Mouse (Mus musculus): ENCODE results near the gene Rbsn. TPM values are rescaled to one million over a fixed set of nuclear protein-coding genes. Genes with fewer than 3 reads are reported as not detected.

The Rbsn gene
- total RNA-seq, 2 experiments from 2014 or later, result 13.6 to 14.9 TPM

DNA sequence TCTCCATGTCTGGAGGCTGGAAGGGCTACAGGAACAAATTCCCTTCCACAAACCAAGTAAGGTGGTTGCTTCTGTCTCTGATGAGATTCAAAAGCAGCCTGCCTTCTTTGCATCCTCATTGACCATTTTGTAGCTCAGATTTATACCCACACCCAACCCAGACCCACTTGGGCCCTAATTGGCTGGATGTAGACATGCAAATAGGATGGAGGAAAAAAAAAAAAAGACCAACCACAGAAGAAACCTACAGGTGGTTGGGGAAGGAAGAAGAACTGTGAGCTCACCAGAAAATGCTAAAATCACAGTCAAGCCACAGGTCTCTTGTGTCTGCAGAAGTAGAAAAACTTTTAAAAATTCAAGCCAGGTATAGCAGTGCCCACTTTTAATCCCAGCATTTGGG, 14.4 kb upstream of the Rbsn start:
- no peak for TF ChIP-seq CTCF (IDR thresholded peaks at IDR 0.05)
- no peak for DNase-seq
- Histone ChIP-seq H3K4me3 (no peak overlapping the region), H3K27ac (no peak overlapping the region)
- intact Hi-C loops (cut with DNase I), result no loop called here

DNA sequence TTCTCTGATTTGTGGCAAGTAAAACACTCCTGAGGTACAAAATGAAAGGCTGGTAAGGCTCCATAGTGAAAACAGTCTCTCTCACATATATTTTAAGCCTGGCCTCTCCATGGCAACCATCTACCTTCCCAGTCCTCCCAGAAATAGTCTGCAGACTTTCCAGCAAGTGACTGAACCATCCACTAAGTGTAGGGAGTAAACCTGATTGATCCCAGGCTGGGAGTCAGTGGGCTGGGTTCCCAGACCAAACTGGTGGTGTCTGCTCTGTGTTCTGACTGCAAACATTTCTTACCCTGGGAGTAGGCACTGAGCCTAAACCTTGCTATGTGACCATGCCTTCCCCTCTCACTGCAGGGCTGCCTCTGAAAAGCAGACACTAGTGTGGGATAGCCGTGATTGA, 10.3 kb upstream of the Rbsn start:
- no peak for TF ChIP-seq CTCF (IDR thresholded peaks at IDR 0.05)
- Histone ChIP-seq H3K4me3 (no peak overlapping the region), H3K27ac (no peak overlapping the region)
- DNase-seq, result no peak
- intact Hi-C loops (cut with DNase I), result no loop called here

DNA sequence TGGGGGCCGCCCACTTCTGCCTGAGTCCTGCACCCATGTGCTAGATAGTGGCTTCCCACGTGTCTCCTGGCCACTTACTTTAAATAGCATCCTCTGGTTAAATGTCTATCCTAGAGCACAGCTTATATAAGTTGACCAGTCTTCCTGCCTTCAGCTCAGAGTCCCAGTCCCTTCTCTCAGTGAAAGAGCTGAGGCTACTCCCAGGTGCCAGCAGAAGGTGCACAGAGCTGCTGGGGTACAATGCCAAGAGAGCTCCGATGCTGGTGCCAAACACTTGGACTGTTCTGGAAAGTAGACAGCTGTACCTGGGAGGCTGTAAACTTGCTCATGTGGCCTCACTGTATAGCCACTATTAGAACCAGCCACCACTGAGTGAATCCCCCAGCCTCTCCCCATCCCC, 7.3 kb upstream of the Rbsn start:
- TF ChIP-seq CTCF (IDR thresholded peaks at IDR 0.05), result no peak

DNA sequence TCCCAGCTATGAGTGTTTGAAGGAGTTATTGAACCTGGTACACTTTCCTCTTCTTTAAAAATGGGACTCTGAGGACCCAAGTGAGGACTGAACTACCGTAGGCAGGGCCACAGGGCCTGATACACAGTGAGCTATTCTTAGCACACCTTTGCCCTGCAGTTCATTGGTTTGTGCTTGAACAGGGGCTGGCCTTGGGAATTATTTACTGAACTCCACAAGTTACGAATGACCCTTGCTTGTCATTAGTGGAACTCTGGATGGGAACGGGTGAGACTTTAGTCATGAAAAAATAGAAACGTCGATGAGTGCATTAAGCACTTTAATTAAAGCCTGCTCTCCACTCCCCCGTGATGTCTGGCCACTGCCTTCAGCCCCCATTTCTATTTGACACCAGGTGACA, 6.9 kb upstream of the Rbsn start:
- H3K4me3 ChIP-seq, result no peak overlapping the region
- DNase-seq, result no peak
- H3K27ac ChIP-seq, result no peak overlapping the region
- no peak for TF ChIP-seq CTCF (IDR thresholded peaks at IDR 0.05)
- intact Hi-C loops (cut with DNase I), result no loop called here

More for the DNA sequence above, 7.3 kb upstream of the Rbsn start:
- no peak for DNase-seq
- intact Hi-C loops (cut with DNase I), result no loop called here
- Histone ChIP-seq H3K27ac (no peak overlapping the region), H3K4me3 (no peak overlapping the region)

DNA sequence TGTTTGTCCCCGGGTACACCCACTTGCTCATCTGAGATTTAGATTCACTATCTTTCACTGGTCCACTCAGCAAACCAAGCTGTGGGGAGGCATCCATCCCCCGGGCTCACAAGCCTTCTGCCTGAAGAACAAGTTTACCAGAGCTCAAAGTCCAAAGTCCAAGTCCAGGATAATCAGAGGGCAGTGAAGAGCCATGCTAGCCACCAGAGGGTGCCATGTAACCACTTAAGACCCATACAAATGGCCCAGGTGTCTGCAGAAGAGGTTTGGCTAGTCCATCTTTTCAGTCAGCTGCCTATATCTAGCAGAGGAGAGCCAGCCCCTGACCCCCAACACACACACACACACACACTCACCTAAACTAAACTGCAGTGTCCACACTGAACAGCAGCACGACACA, 4.7 kb upstream of the Rbsn start:
- no peak overlapping the region for H3K27ac ChIP-seq
- DNase-seq, result no peak
- intact Hi-C loops (cut with DNase I), result loop anchor here (2.0 kb wide), 1 partner anchor 49 kb away; no protein-coding TSS in a partner anchor
- TF ChIP-seq CTCF (IDR thresholded peaks at IDR 0.05), result peak; percentile 54
- H3K4me3 ChIP-seq, result no peak overlapping the region

DNA sequence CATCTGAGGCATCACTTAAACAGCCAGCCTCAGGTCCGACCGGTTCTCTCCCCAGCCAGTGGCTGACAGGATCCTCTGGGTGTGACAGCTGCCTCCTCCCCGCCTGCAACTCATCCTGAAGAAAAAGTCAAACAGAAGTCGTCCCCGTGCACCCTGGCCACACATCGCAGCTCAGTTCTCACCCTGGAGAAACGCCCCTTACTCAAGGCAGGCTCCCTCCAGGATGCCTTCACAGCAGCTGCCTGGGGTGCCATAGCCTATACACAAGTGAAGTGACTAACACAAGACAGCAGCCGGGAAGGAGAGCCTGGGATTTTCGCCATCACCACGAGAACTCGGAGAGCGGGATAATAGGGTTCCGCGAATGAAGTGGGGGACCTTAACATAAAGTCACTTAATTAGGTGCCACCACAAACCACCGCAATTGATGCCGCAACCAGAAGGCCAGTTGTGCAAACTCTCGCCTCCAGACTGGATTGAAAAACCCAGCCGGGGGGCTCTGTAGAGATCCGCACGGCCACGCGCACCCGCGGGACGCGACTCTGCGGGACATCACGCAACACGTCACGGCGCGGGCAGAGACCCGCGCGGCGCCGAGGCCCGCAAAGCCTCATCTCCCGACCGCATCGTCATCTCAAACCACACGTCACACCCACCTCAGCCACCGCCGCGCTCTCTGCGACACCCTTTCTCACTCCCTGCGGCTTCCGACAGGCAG, 511 bp downstream of the Rbsn start:
- no peak for DNase-seq
- intact Hi-C loops (cut with DNase I), result no loop called here

DNA sequence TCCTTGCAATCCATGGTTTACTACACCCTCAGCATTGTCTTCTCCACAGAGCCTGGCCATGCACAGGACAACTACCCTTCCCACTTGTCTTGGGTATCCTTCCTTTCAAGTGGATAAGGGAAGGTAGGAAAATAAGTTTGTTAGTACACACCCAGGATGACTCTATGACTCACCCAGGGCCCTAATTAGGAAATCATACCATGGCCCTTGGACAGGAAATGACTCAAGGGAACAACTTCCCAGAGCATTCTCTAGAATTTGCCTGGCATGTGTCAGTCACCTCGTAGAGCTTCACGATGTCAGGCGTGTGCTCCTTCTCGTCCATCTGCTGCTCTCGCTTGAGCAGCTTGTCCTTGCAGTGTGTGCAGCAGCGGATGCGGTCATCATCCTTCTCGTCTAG, 15.3 kb downstream of the Rbsn start:
- DNase-seq, result no peak
- H3K4me3 ChIP-seq, result no peak overlapping the region
- H3K27ac ChIP-seq, result no peak overlapping the region
- TF ChIP-seq CTCF (IDR thresholded peaks at IDR 0.05), result no peak
- intact Hi-C loops (cut with DNase I), result no loop called here

More for the DNA sequence above, 511 bp downstream of the Rbsn start:
- Histone ChIP-seq H3K27ac (peak overlapping the region; percentile 91), H3K4me3 (peak overlapping the region; percentile 84)
- TF ChIP-seq CTCF (IDR thresholded peaks at IDR 0.05), result no peak

DNA sequence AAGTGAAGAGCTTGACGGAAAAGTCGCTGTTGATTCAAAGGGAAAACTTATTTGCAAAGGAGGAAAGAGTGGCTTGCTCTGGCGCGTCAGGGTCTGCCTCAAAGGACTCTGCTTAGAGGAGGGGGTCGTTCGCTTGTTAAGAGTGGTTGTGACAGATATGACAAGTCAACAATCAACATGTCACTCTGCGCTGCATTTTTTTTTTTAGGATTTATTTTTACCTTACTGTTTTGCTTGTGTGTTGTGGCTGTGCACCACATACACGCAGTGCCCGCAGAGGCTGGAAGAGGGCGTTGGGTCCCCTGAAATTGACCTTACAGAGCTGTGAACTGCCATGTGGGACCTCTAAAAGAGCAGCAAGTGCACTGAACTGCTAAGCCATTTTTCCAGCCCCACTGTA, 30.5 kb downstream of the Rbsn start:
- DNase-seq, result no peak
- peak overlapping the region; percentile 78 for H3K4me3 ChIP-seq
- TF ChIP-seq CTCF (IDR thresholded peaks at IDR 0.05), result peak; percentile 12; the same call in 1 of the 2 replicates
- intact Hi-C loops (cut with DNase I), result loop anchor here (5.0 kb wide), 1 partner anchor 92 kb away; the partner anchor contains the start of gene Nr2c2
- peak overlapping the region; percentile 88 for H3K27ac ChIP-seq

DNA sequence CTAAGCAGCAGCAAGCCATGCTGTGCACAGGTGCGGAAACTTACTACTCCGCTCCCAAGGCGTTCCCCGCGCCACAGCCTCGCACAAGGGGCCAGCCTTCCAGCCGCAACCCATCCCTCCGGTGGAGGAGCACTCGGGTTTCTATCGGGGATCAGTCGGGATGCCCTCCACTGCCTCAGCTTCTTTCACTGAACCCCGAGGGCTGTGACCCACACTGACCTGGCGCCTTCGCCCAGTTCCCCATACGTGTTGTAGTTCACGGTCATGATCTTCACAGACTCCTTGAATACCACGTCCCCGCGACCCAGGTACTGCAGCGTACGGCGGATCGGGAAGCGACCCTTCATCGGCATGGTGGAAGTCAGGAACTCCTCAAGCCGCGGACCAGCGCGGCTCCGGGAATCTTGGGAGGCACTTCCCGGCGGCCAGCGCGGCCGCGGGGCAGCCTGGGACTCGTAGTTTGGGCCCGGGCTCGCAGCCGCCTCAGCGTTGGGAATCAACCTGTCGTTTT, 31.0 kb downstream of the Rbsn start, which contains the start of gene Mrps25:
Mrps25 (minus strand) TSS at position 413 of the 511 bp plus-strand sequence.
- H3K4me3 ChIP-seq, result peak within 1 kb of the TSS; percentile 78
- DNase-seq, result peak; percentile 83
- peak within 1 kb of the TSS; percentile 88 for H3K27ac ChIP-seq
- no peak for TF ChIP-seq CTCF (IDR thresholded peaks at IDR 0.05)
- intact Hi-C loops (cut with DNase I), result loop anchor here (5.0 kb wide), 1 partner anchor 91 kb away; the partner anchor contains the start of gene Nr2c2

DNA sequence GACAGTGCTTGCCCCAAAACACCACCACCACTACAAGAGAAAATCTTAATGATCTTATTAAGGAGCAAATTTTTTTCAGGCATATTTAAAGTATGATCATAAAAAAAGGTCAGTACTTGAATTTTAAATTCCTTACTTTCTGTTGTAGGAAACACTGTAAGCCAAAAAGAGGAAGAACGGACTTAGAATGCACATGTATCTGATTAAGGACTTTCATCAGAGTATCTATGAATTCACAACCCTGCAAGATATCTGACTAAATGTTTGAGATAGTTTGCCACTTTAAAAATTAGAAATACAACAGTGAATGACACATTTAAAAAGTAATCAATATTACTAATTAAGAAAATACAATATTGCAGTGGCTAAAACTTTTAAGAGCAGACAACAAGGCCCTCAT, 38.3 kb downstream of the Rbsn start:
- no peak overlapping the region for H3K4me3 ChIP-seq
- DNase-seq, result no peak
- H3K27ac ChIP-seq, result no peak overlapping the region
- TF ChIP-seq CTCF (IDR thresholded peaks at IDR 0.05), result no peak
- intact Hi-C loops (cut with DNase I), result no loop called here

DNA sequence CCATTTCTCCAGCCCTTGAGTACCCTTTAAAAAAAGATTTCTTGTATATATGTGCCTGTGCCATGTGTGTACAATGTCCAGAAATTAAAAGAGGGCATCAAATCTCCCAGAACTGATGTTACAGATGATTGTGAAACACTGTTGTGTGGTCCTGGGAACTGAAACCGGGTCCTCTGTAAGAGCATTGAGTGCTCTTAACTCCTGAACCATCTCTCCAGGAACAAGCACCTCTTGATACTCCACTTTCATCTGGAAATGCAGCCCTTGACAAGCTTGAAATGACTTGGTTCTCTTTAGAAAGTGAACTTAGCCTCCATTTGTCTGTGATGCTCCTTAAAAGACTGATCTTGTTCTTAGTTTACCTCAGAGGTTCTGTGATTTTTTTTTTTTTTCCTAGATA, 52.0 kb downstream of the Rbsn start:
- Histone ChIP-seq H3K4me3 (no peak overlapping the region), H3K27ac (no peak overlapping the region)
- intact Hi-C loops (cut with DNase I), result no loop called here
- no peak for TF ChIP-seq CTCF (IDR thresholded peaks at IDR 0.05)
- no peak for DNase-seq

DNA sequence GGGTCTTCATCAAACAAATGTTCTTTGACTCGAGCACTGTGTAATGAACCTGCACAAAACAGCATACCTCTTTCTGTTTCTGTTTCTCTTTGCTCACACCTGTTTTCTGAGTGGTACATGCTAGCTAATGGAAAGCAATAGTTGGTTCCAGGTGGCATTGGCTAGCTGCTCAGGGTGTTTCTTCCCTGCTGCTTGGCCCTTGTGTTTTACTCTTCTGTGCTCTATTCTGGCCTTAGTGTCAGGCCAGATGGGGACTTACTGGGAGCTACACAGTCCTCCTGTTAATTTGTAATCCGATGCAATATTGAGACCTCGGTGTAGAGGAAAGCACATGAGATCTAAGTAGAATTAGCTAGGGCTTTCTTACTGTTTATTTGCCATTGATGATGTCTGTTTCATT, 55.9 kb downstream of the Rbsn start:
- no peak overlapping the region for H3K4me3 ChIP-seq
- intact Hi-C loops (cut with DNase I), result no loop called here
- H3K27ac ChIP-seq, result peak overlapping the region; percentile 48; the same call in 1 of the 2 replicates
- TF ChIP-seq CTCF (IDR thresholded peaks at IDR 0.05), result no peak
- DNase-seq, result no peak

DNA sequence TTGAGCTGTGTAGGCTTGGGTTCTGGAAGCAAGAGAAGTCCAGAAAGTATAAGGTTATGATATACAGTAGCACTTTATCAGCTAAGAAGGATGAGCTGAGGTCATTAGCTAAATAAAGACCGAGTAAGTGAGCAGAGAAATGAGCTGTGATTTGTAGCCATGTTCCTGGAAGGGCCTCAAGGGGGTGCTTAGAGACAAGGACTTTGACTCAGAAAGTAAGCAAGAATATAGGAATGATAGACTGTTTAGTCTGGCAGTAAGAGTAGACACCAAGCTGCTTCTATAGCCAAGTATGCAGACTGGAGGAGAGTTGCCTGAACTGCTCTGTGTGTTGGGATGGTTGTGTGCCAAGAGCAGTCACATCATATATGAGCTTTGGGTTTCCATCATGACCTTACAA, 61.0 kb downstream of the Rbsn start:
- DNase-seq, result no peak
- Histone ChIP-seq H3K27ac (no peak overlapping the region), H3K4me3 (no peak overlapping the region)
- TF ChIP-seq CTCF (IDR thresholded peaks at IDR 0.05), result peak; percentile 7; the same call in 1 of the 2 replicates
- intact Hi-C loops (cut with DNase I), result loop anchor here (5.0 kb wide), 1 partner anchor 46 kb away; no protein-coding TSS in a partner anchor
